Mouse (Mus musculus) erythroblast, embryonic 14.5 days (primary cell): Measurements from ENCODE around the gene Eef1b2.

Source experiments
- GATA1 ChIP-seq: IDR thresholded peaks from 2 replicates; pipeline ENCODE4 v1.6.1; 2012; ENCODE audit warnings: low read length, inconsistent platforms, mixed read lengths
- TAL1 ChIP-seq: IDR thresholded peaks from 3 replicates; pipeline ENCODE4 v1.6.1; 2012; ENCODE audit warnings: low read length, inconsistent platforms, mixed read lengths

DNA sequence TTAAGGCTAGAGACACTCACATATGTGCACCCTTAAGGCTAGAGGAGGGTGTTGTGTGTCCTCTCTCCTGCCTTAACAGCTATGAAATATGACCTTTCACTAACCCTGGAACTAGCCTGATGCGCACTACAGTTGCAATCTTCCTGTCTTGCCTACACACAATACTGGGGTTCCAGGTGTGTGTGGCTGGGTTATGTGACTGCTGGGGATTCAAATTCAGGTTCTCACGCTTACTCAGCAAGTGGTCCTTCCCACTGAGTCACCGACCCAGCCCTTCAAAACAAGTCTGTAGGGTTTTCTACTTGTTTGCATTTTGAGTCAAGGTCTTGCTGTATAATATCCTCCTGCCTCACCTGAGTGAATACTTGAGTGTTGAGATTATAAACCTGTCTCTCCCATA lies 42.1 kb upstream of the Eef1b2 start:
- no peak for TF ChIP-seq GATA1
- TF ChIP-seq TAL1, result no peak
